Mouse (Mus musculus) kidney, postnatal 4 days (tissue): ENCODE measurements around the gene Slc12a7.

ENCODE experiments used
- DNase-seq, 2 experiments: peaks; one replicate each; pipeline ENCODE4 v3.0.0; 2021; ENCODE audit warnings: mixed read lengths in 2 of 2

Gene Slc12a7

DNA sequence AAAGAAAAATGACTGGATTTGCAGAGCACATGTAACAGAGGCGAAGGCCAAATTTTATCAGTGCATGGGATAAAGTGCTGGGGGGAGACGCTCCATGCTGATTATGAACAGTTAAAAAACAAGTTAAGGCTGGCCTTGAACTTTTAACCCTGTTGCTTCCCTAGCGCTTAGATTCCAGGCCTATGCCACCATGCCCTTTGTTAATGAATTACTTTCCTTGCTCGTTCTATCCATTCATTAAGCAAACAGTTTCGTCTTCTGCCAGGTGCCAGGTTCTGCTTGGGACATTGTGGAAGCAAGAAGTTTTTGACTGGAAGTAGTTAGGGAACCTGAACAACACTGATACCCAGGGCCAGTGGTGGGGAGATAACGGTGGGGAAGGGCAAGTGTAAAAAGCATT is 90.8 kb downstream of the Slc12a7 start:
- no peak for DNase-seq

DNA sequence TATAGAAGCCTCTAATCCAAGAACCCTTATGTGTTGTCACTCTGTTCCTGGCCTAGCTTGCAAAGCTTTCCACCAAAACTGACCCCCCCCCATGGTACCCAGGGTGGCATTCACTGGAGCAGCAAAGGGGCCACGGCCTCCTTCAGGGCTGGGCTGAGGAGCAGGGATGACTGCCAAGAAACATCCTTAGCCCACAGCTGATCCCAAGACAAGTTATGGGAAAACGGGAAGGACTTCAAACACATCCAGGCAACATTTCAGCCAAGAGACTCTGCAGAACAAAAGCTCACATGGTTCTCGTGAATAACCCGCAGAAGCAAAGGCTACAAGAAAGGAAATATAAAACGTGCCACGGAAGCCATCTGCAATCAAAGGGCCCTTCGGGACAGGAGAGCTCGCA is 94.3 kb downstream of the Slc12a7 start:
- DNase-seq, result no peak

DNA sequence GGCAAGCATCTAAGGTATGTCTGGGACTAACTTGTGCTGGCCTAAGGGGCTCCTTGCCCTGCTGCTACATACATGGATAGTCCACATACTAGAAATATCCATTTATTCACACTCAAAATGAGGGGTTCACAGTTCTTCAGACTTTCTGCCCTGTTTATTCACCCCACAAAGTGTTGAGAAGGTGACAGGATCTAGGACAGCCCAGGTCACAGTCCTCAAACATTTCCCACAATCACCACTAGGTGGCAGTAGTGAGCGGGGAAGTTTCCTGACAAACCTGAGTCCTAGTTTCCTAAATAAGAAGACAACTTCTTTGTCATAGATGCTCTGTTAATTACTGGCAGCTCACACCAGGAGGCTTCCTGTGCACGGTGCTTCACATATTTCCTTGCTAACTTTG is 98.6 kb downstream of the Slc12a7 start:
- peak; percentile 76 to 79 for DNase-seq

DNA sequence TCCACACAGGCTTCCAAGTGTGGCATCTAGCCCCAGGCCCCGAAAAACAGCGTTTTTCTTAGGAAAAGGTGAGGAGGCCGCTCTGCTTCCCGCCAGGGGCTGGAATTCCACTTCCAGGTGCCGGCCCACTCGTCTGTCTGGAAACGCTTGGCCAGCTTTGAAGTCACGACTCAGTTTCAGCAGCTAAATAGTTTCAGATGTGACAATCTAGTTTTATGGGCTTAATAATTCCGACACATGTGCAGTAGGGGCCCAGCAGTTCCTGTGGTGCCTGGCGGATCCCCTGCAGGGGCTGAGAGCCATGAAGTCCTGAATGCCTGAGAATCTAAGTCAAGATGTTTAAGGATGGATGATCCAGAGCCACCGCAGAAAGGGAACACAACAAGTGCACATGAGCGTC is 100.9 kb downstream of the Slc12a7 start:
- DNase-seq, result peak in 1 of 2 experiments; percentile 33

DNA sequence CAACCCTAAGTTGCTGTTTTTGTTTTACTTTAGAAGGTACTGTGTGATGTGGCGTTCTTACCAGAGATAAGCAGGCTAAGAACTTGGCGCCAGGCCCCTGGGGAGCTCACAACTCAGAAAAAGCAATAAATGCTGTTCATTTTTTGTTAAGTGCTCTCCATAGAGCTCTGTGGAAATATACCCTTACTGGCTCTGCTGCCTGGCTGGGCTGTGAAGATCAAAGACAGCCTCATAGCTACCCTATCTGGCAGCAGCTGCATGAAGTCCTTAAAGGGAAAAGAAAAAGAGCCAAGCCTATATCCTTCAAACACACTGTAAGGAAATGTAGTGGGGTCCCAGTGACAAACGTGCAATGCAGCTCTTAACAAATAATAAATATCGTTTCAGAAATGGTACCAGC is 102.9 kb downstream of the Slc12a7 start:
- DNase-seq, result no peak

DNA sequence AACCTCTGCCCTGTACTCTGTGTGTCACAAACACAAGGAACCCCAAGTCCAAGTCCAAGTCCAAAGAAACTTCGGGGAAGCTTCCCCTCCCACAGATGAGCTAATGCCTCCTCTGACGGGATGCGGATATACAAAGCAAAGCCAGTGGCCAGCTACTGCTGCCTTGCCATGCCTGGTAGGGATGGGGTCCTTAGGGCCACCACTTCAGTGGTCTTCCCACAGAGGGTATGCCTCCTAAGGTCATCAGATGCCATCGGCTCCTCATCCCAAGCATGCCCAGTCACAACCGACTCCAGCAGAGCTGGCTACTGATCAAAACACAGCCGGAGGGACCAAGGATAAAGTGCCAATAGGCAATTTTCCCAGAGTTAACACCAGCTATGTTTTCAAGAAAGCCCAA is 103.6 kb downstream of the Slc12a7 start:
- DNase-seq, result no peak

DNA sequence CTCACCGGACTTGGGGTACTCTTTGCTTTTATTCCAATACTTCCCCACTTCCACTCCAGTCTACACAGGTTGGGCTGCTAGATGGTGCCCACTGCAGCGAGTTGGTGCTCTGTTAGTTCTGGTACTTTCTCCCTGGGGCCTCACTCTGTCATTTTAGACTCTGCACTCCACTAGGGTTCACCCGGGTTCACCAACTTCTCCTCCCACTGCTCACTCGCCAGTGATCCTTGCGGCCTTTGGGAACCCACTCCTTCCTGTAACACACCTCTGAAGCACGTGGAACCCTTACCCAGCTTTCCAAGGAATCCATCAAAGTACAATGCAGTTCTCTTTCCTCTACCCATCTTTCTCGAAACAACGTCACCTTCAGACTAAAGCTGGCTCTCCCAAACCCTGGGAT is 104.8 kb downstream of the Slc12a7 start:
- no peak for DNase-seq

DNA sequence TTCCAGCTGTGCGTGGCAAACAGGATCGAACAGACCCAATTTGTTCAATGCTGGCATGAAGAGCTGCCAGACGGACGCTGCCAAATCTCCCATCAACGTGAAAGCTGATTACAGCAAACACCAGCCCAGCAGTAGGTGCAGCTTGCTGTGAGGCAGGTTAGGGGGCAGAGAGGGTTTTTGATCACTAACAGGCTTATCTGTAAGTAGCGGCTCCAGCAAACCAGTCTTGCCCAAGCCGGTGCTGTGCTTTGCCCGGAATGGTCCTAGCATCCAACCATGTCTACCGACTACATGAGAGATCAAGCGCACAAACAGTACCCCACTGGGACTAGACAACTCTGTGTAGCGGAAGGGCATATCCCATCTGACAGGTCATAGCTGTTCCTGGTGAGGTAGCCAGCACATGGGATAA is 106.2 kb downstream of the Slc12a7 start:
- no peak for DNase-seq

DNA sequence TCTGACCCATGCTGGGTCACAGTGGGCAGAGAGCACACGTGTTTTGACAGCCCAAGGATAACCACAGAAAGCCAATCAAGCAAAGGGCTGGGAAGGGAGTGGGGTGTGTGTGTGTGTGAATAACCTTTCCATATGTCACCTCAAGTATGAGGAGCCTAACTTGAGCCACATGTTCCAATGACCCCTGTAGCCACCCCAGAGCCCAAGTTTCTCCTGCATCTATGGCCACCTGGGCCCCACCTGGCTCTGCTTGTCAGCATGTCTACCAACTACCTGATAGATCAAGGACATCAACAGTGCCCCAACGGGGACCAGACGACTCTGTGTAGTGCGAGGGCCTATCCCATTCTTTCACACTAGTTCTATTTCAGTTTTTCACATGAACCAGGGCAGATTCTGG is 106.8 kb downstream of the Slc12a7 start:
- no peak for DNase-seq

DNA sequence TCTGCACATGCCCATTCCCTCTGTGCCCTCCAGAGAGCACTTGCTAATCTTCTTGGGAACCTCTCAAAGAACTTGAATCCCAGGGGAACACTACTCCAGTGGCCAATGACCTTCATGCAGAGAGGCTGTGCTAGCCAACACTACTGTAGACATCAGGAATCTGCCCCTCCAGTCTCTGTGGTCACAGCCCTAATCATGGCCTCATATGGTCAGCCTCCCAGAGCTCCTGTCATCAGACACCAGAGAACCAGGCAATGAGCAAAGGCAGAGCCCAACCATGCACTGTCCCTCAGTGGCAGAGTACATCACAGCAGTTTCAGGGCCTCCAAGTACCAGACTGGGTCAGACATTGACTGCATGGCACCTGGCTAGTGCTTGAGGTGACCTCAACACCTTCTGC is 109.8 kb downstream of the Slc12a7 start:
- DNase-seq, result no peak

DNA sequence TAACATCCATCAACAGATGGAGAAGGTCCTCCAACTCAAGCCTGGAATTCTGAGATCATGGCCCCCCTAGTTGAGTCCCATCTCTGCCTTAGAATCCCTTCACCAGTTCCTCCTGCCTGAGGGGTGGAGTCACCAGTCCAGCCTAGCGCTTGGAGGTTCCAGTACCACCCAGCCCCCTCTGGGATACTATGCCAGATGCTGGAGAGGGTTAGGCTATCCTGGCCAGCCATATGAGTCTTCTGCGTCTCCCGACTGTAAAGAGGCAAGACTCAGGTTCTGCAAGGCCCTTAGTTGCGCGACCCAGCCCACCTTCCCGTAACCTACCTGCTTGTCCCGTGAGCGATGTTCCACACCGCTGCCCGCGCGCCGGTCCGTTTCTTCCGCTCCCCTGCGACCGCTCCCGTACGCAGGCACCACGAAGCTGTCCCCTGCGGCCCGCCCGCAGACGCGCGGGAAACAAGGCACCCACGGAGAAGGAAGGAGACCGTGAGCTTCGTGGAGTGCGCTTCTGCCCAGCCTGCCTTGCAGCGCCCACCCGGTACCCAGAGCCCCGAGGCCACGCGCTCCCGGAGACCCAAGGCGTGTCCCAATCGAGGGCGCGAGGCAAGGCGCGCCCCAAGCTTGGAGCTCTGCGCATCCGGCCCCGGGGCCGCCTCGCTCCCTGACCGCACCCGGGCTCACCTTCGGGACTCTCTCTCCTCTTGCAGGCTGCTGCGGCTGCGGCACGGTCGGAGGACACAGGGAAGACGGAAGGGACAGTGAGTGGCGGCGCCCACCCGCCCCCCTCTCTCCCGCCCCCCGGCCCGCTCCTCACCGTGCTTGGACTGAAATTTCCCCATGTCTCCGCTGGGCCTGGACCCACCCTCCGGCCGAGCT is 113.9 kb downstream of the Slc12a7 start:
- DNase-seq, result peak; percentile 50 to 69

DNA sequence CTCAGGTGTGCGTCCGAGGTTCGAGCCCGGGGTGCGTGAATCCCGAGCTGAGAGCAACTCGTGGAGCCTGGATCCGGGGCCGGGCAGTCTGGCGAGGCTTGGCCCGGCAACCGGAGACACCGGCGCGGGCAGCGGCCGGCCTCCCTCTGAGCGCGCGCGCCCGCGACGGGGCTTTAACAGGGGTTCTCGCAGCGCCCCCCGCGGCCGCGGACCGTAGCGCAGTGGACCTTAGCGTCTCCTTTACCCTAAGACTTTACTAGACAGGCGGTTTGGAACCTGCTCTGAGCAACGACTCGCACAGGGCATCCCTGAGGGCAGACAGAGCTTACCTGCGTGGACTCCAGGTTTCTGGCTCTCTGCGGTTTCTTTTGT is 114.6 kb downstream of the Slc12a7 start, which contains the start of gene Nkd2:
Nkd2 (minus strand) TSS at position 167 of the 372 bp plus-strand sequence.
- DNase-seq, result peak; percentile 95
